Mouse (Mus musculus) gastrocnemius, postnatal 25 days (tissue): ENCODE results near the gene Styk1. TPM values are rescaled to one million over a fixed set of nuclear protein-coding genes. Genes with fewer than 3 reads are reported as not detected.

Experiments
- DNase-seq: peaks from one replicate; pipeline ENCODE4 v3.0.0; 2022
- total RNA-seq, 2 experiments: library from RNA; stranded (reverse); gene quantifications; 1 replicate in 1 of 2; 2 replicates in 1 of 2; pipeline ENCODE4 v1.2.3; 2021

The Styk1 gene
- total RNA-seq, 2 experiments from 2014 or later = 0.83 to 0.84 TPM

DNA sequence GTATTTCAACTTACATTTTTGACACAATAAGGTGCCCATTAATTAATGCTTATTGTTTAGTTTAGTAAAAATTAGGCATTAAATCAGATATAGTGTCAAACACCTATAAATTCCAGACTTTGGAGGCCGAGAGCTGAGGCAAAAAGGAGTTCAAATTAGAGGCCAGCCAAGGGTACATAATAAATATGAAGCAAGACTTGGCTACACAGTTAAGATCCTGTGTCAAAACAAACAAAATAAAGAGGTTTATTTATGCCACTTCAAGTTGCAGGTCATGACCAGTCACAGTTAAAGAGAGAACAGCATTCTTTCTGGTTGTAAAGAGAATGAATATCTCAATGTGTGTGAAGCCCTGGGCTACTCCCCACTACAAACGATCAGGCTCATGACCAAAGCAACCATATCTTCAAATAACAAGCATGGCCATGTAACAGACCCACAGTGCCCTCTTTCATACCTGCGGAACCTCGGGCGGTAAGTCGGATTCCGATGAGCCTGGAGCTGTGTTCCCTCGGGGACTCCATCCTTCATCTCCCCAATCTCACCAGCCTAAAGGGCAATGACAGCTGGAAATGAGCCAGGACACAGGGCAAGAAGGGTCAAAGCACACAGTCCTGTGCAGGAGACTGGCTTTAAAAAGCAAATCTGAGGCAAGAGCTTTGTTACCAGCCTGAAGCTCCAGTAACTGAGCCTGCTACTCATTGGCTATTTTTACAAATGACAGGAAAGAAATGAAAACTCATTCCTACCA lies 16.6 kb upstream of the Styk1 start:
- no peak for DNase-seq

DNA sequence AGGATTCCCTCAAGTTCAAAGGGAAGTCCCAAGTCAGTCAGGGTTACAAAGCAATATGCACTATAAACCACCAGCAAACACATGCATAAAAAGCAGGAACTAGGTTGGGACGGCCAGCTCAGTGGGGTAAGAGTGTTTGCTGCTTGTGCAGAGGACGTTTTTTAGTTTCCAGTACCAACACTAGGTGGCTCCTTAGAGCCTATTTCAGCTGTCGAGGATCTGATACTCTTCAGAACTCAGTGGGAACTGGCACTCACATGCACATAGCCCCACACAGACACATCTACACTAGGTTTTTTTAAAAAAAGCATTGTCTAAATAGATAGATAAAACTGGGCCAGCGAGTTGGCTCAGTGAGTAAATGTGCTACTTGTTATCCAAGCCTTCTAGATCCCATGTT lies 13.7 kb upstream of the Styk1 start:
- DNase-seq = no peak

DNA sequence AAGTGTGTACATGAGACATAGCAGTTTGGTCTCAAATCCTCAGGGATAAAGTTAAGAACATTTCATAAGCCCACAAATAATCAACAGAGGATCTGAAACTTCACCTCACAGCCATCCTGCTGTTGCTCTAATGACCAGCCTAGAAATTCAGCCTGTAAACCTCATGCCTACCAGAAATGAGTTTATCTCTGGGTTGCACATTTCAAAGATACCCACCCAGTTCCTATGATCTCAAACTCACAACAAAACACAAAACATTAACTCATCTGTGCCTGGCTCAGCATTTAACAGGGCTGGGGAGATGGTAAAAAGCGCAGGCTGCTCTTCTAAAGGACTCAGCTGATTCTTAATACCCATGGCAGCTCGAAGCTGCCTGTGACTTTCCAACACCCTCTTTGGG lies 11.0 kb upstream of the Styk1 start:
- no peak for DNase-seq

DNA sequence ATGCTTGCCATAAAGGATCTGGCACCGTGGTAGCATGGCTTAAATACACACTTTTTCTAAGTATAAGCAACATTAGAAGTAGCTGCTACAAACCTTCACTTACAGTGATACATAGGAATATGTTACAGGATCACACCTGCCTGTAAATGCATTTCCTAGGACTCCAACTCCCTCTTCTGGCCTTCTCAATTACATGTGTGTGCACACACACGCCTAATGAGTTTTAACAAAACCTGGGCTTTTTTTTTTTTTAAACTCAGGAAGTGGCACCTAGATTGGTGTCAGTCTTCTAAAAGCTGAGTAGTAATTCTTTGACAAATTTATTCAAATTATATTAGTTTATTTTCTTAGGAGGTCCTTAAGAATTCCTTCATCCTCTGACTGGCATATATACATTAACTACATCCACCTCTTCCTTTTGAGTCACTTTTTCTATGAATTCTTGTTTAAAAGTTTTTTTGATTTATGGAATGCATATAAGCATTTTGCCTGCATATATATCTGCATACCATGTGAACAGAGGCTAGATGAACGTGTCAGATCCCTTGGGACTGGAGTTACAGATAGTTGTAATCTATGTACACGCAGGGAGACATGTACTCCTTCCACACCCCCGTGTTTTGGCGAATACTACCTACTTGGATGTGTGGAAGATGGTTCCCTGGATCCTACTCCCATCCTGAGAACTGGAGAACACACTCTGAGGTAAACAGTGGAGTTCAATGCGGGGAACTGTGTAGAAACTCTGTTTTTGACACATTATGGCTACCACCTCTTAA lies 9.8 kb upstream of the Styk1 start:
- no peak for DNase-seq

DNA sequence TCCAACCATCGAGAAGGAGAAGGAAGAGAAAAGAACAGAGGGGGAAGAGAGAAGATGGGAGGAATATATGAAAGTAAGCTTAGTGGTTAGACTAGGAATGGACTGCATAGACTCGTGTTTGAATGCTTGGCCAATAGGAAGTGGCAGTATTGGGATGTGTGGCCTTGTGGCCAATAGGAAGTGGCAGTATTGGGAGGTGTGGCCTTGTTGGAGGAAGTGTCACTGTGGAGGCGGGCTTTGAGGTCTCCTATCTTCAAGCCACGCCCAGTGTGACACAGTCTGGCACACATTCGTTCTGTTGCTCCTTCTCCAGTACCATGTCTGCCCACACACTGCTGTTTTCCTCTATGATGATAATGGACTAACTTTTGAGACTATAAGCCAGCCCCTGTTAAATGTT lies 7.3 kb upstream of the Styk1 start:
- DNase-seq = no peak

DNA sequence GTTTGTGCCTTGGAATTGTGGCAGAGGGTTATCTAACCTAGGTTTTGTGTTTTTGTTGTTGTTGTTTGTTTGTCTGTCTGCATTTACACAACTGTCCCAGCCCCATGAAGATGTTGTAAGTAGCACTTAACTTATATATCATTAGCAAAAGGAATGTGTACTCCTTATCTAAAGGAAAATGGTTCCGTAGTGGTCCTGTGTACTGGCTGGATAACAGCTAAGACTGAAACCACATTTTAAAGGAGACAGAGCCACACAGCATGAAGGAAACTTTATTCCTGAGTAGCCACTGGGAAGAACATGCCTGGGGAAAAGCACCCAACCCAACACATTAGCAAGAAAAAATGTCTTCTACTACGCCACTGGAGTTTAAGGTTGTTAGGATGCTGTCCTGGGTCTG lies 6.1 kb upstream of the Styk1 start:
- DNase-seq = no peak

DNA sequence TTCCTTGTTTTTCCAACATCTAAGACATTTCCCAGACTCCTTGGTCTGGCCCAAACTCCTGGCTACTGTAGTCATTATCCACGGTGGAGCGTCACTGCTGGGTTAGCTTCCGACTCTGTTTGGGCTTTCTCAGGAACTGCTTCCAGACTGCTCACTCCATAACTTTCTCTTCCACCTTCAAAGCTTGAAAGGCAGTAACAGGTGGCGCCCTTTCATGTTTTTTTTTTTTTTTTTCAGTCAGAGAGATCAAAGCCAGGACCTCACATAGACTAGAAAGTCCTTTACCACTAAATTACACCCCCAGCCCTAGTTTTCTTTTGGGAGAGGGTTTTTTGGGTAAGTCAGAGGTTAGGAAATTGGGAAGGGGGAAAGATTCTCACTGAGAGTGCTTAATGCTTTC lies 1.5 kb upstream of the Styk1 start:
- DNase-seq = no peak

DNA sequence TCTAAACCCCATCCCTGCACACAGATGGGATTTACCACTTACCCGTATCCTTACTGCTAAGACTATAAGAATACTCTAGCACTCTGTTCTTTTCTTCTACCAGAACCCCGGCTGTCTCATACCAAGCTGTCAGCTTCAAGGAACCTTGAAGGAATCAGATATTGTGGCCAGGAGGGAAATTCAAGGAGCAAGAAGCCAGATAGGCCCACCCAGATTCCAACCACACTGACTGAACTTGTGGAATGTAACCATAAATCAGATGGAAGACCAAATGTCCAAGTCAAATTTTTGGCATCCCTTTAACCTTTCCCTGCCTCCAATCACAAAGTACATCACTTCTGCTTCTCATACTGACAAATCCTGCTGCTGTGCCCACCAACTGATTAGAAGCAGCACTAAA lies 6.4 kb downstream of the Styk1 start:
- DNase-seq = no peak

DNA sequence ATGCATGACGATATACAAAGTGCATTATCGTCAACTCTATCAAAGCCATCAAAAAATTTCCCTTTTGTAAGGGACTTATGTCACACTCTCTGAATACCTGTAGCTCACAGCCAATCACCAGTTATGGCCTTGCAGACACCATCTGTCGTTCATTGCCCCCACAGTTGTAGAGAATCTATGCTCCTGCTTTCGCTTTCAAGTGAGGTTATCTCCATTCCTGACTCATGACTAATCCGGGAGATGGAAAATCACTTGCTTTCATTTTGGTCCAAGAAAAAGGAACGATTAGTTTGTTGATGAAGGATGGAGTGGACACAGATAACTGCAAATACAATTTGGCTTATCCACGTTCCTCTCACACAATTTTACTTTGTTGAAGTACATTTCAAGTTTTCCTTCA lies 9.1 kb downstream of the Styk1 start:
- no peak for DNase-seq

DNA sequence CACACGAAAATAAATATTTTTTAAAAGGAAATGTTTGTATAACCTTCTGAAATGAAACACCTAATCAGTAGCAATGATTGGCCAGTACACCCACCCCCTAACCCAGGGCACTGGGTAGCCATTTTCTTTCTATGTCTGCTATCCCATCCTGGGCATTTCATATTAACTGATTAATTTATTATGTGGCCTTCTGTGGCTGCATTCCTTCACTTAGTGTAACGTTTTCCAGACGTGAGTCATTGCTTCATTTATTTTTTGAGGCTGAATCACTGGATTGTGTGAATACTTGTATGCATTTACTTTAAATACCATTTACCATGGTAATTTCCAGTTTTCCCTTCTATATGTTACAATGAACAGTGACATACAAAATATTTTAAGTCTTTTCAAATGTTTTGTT lies 13.3 kb downstream of the Styk1 start:
- no peak for DNase-seq

DNA sequence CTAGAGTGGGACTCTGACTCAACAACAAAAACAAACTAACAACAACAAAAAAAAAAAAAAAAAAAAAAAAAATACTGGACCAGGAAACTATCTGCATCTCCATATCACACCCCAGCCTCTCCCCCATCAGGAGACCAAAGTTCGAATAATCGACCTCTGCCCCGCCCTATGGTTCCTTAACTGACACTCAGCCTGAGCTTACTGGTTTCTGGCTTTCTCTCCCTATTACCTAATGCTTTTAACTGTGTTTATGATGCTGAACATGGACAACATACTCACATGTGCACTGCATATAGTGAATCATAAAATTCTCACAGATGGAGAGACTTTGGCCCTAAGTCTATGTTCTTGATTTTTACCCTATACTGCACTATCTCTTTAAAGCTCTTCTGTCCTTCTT lies 14.1 kb downstream of the Styk1 start:
- no peak for DNase-seq

DNA sequence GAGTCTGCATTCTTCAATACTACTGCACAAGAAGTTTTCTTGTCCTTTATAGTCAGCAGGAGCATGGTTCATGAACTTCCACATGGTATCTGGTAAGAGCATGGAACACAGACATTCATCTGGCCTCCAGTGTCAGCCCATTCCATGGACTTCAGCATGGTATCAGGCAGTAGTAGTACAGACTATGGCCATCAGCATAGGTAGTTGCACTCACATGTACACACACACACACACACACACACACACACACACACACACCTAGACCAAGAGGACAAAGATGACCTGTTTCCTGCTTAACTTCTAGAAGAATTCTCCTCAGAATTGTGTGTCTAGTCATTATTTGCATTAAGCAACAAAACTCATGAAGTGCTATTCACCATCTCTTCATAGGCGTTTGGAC lies 14.6 kb downstream of the Styk1 start:
- DNase-seq = no peak

DNA sequence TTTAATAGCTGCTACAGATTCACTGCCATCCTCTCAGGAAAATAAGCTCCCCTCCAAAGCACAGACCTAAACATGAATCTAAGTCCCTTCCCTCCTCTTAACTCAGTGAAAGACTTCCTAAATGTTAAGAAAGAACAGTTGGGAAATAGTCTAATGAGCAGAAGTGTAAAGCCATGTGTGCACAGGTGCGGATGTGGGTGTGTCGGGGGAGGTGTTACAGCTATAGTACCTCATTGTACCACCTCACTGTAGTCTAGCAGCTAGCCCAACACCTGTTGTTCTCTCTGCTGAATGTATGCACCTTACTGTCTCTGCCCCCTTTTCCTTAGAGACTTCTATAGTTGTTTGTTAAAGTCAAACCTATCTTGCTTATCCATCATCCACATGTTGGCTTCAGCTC lies 26.3 kb downstream of the Styk1 start:
- no peak for DNase-seq

DNA sequence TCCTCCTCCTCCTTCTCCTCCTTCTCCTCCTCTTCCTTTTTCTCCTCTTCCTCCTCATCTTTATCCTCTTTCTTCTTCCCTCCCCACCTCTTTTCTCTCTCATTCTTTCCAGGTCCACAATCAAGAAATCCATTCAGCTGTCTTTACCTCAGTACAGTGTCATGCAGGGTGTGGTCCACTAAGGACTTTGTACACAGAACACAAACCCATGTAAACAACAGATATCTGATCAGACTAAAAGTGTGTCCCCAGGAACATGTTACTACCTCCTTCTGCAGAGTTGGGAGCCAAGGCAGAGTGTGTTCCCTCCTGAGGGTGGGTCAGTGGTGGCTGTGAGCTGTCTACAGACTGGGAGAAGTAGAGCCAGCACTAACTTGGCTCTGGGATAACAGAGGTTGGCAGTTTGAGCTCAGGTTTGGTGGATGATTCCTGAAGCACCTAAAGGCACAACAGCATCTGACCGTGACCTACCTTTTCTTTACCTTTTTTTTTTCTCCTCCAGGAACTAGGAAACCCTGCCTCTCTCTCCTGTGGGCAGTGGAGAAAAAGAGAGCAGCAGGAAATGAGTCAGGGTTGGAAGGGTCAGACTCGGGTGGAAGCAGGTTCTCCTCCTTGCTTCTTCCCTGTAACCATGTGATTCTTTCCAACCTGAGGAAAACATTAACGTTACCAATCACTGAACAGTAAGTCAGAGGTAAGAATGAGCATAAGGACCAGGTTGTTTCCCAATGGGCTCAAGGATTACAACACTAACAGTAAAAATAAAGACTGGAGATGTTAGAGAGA lies 31.4 kb downstream of the Styk1 start:
- no peak for DNase-seq

DNA sequence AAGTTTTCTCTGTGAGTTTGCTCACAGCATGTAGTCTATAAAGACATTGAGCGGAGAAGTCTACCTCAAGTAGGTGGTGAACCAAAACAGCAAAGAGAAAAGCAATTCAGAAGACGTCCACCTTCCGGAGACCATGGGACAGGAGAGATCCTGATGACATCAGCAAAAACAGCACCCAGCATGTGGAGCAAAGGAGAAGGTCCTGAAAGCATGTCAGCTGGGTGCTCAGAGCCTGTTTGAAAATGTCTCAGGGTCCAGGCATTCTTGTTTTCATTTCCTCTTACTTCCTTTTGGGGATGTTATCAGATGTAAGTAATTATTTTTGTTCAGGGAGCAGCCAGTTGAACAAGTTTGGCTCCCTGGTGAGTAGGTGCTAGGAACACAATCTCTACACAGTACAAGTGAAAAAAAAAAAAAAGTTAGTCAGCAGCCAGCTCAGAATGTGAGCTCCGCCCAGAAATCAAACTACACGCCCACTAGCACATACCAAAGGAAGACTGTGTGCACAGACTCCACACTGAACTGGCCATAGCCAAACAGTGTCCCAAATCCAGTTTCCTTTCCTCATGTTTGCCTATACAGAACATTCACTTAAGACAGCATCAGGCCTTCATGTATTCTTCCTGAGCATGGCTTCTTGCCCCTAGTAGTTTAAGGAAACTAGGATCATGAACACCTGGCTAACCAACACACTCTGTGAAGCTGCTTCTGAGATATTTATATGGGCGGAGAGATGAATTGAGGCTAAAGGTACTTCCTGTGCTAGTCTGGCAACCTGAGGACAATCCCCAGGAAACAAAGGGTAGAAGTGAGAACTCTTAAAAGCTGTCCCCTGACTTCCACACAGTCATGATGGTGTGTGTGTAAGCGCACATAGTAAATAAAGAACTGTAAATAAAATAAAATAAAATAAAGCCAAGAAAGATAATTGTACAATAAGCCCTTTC lies 37.0 kb downstream of the Styk1 start:
- no peak for DNase-seq

DNA sequence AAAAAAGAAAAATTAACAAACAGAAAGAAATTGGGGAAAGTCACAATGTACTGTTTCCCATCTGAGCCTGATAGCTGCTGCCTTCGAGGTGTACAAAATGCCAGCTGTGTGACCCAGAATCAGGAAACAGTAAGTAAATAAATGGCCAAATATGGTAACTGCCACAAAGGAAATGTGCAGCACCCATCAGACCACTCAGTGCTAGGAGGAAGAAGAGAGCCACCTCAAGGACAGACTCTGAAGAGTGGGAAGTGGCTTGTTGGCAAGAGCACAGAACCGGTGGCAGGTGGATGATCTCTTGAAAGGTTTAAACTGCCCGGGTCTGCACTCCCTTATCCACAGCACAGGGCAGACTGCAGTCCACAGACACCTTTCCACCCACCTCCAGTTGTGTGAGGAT lies 45.4 kb downstream of the Styk1 start:
- DNase-seq = no peak

DNA sequence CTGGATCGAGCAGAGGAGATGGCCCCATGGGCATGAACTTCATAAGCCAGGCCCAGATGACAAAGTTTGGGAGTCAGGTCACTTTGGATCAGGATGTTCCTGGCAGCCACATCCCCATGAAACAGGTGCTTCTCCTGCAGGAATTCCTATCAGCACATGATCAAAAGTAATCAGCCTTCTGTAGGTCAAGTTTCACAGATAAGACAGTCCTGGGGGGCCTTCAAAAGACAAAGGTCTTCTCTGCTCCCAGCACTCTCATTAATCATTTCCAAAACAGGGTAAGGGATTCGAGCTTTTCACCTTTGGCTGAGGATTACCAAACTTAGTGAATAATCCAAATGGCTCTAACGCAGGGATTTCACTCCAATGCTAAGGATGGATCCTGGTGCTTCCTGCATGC lies 48.6 kb downstream of the Styk1 start:
- DNase-seq = no peak

DNA sequence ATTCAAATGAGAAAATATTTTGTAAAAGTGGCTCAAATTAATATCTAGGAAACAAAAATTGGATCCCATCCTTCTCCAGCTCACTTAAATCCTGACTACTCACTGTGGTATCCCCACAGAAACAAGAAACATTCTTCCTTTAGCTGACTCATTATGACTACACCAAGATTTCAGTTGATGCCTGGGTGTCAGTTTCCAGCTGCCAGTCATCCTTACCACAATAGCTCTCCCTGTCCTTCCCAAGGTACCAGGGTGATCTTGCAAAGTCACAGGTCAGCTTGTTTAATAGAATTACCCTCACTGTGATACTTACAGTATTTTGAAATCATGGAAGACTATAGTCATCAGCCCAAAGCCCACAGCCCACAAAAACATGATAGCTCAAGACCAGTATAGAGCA lies 54.9 kb downstream of the Styk1 start:
- DNase-seq = no peak

DNA sequence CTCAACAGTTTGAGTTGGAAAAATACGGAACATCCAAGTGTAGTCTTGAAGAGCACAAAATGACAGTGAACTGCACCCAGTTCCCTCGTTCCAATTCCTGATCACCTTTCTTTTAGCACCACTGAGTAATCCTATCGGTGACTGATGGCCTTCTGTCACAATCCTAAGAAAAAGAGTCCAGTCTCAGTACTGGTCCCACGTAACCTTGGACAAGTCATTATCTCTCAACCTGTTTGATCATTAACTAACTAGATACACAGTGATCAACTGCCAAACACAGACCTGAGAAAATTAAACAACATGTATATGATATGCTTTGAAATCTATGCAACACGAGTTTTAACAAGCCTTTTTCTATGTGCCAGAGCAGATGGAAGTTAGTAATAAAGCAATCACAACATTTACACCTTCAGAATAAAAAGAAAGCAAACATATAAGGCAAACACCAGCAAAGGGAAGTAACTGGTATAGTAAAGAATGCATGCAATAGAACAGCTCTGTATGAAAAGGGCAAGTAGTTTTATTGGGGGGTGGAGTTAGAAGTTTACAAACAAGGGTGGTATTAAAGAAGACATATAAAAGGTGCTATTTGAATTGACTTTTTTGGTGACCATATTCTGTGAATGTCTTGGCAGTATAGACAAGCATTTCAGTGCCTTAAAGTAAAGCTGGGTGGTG lies 58.8 kb downstream of the Styk1 start:
- no peak for DNase-seq

DNA sequence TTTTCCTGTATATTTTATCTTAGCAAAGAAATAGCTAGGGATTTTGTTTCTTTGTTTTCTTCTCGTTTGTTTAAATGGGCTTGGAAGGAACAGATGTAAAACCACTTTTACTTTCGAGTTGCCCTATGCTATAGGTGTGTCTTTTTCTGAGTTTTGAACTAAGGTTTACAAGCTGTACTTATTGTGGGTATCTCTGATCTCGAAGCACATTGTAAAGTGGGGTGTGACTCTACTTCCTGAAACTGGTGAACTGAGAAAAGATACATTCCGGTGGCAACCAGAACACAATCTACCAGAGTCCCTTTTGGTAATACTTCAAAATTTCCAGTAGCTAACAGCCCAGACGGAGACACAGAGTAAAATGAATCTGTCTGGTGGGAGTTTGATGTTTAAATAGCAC lies 59.5 kb downstream of the Styk1 start:
- no peak for DNase-seq

DNA sequence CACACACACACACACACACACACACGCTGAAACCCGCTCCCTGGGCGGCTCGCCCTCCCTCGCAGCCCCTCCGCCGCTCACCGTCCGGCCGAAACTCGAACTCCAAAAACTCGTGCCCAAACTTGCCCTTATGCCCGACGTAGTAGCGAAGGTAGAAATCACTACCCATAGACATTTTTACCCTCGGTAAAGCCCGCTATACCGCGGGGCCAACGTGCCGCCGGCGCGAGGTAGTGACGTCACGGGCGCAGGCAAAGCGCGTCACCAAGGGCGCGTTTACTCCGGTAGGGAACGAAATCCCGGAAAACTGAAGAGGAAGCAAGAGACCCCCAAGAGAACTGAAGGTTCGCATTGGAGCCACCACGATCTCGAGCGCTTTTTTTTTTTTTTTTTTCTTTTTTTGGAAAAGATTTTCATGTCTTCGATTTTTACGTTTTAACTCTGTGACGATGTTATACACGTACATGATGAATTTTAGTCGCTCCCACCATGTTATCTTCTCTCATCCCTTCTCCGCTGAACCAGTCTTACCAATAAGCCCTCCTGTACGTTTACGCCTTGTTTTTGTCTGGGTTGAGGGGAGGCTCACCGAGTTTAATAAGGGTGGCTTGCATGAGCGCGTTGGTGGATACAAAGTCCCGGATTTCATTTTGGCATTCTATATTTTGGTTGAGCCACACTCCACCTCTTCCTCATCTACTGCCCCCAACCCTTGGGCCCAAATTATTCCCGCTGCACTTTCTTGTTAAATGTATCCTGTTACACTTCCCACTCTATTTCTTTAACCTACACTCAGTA lies 60.2 kb downstream of the Styk1 start, which contains the start of gene Magohb:
TSS of gene Magohb (minus strand) at position 254 of the 798 bp plus-strand sequence.
- DNase-seq = peak; percentile 67
